In genomic region chr12:95619281-95619680, GRCm38 (mm10) we compare ENCODE assay signal across 28 mouse cellular contexts.
"Had no signal": no experiment of that assay in that cellular context is flagged by ENCODE, and none has a peak within 500 bp of the region (broad histone marks: within the 10 kb centered on the region; RNA-seq: fewer than 3 reads in every experiment).

No protein-coding gene starts in this region.

- H3K27me3 ChIP-seq: heart, embryonic 13.5 days; heart, embryonic 15.5 days; hindbrain, embryonic 12.5 days; intestine, embryonic 15.5 days; limb, embryonic 12.5 days; liver, embryonic 13.5 days; liver, embryonic 15.5 days had no signal

- H3K4me1 ChIP-seq: heart, embryonic 13.5 days; heart, embryonic 15.5 days; hindbrain, embryonic 10.5 days; hindbrain, embryonic 12.5 days; intestine, embryonic 15.5 days; limb, embryonic 10.5 days; limb, embryonic 12.5 days; liver, embryonic 13.5 days; liver, embryonic 15.5 days had no signal

- H3K27ac ChIP-seq: gastrocnemius, adult 2 months; heart, adult 2 months; heart, embryonic 13.5 days; heart, embryonic 15.5 days; hindbrain, embryonic 10.5 days; hindbrain, embryonic 12.5 days; hindbrain, embryonic 14.5 days; intestine, embryonic 15.5 days; layer of hippocampus, adult 2 months; left cerebral cortex, adult 2 months; limb, embryonic 10.5 days; limb, embryonic 12.5 days; liver, embryonic 13.5 days; liver, embryonic 15.5 days had no signal

- H3K4me3 ChIP-seq: gastrocnemius, adult 2 months; heart, adult 2 months; heart, embryonic 13.5 days; heart, embryonic 15.5 days; hindbrain, embryonic 10.5 days; hindbrain, embryonic 12.5 days; intestine, embryonic 15.5 days; layer of hippocampus, adult 2 months; left cerebral cortex, adult 2 months; limb, embryonic 10.5 days; limb, embryonic 12.5 days; liver, embryonic 13.5 days; liver, embryonic 15.5 days had no signal

- H3K9me3 ChIP-seq: heart, embryonic 13.5 days; heart, embryonic 15.5 days; hindbrain, embryonic 10.5 days; hindbrain, embryonic 12.5 days; intestine, embryonic 15.5 days; limb, embryonic 10.5 days; limb, embryonic 12.5 days; liver, embryonic 13.5 days; liver, embryonic 15.5 days had no signal

- H3K36me3 ChIP-seq: heart, embryonic 13.5 days; heart, embryonic 15.5 days; hindbrain, embryonic 10.5 days; hindbrain, embryonic 12.5 days; intestine, embryonic 15.5 days; limb, embryonic 10.5 days; limb, embryonic 12.5 days; liver, embryonic 13.5 days; liver, embryonic 15.5 days had no signal

- H3K9ac ChIP-seq: heart, embryonic 13.5 days; heart, embryonic 15.5 days; hindbrain, embryonic 12.5 days; hindbrain, embryonic 14.5 days; intestine, embryonic 15.5 days; limb, embryonic 12.5 days; liver, embryonic 13.5 days; liver, embryonic 15.5 days had no signal

- ATAC-seq: hindbrain, embryonic 16.5 days; inflammation-experienced regulatory T-cells, adult 6 months; intestine, embryonic 15.5 days; intestine, postnatal 0 days had no signal

- H3K4me2 ChIP-seq: heart, embryonic 11.5 days; heart, embryonic 13.5 days; heart, embryonic 15.5 days; hindbrain, embryonic 12.5 days; hindbrain, embryonic 14.5 days; intestine, embryonic 15.5 days; limb, embryonic 12.5 days; liver, embryonic 11.5 days; liver, embryonic 13.5 days; liver, embryonic 15.5 days had no signal

- DNase-seq: gastrocnemius, adult 2 months; gastrocnemius, postnatal 10 days; gastrocnemius, postnatal 25 days; heart, adult 2 months; heart, postnatal 4 days; kidney, adult 18-20 months; kidney, adult 8-10 months; kidney, postnatal 10 days; kidney, postnatal 25 days; kidney, postnatal 4 days; liver; liver, embryonic 13.5 days had no signal
